Mouse (Mus musculus) C2C12 (cell line): ENCODE measurements around the gene Scaf1.

Experiments used
- CEBPB ChIP-seq: IDR thresholded peaks from one replicate; pipeline ENCODE4 v1.6.1; 2011; ENCODE audit warnings: low read depth, mild to moderate bottlenecking, control low read depth, moderate library complexity
- CTCF ChIP-seq: IDR thresholded peaks from one replicate; pipeline ENCODE4 v1.5.1; 2011; ENCODE audit not compliant: control insufficient read depth, insufficient read depth, insufficient read length
- MAX ChIP-seq: IDR thresholded peaks from one replicate; pipeline ENCODE4 v1.6.1; 2011; ENCODE audit warnings: mild to moderate bottlenecking, control low read depth
- MYOD1 ChIP-seq: IDR thresholded peaks from one replicate; pipeline ENCODE4 v1.6.1; 2011; ENCODE audit warnings: low read depth; ENCODE audit not compliant: control insufficient read depth, insufficient read length
- MYOG ChIP-seq: IDR thresholded peaks from one replicate; pipeline ENCODE4 v1.6.1; 2011; ENCODE audit not compliant: control insufficient read depth, insufficient read length; ENCODE audit errors: extremely low read depth
- USF1 ChIP-seq: IDR thresholded peaks from one replicate; pipeline ENCODE4 v1.6.1; 2011; ENCODE audit warnings: low read depth, mild to moderate bottlenecking, control low read depth, moderate library complexity

GRCm38 (mm10) chr7:45061532-45062075, 45.4 kb upstream of the Scaf1 start:
- no peak for TF ChIP-seq CTCF
- no peak for TF ChIP-seq CEBPB
- no peak for TF ChIP-seq MYOD1
- TF ChIP-seq MYOG = no peak
- no peak for TF ChIP-seq USF1
- no peak for TF ChIP-seq MAX
